Mouse (Mus musculus) c-Kit-positive CD71-negative TER-119-negative erythroid progenitor cells, embryonic 14.5 days (primary cell): ENCODE measurements around the gene Pkn3.
A peak's percentile ranks its signal among the peaks of the same experiment; 100 is the strongest.
"Not testable (repeated sequence)": the region's sequence is repeated elsewhere in the genome, so short reads cannot be mapped to it uniquely, and the experiment has no call there.

Experiments
- DNase-seq: peaks from one replicate; pipeline ENCODE4 v3.0.0-alpha.2; 2013; ENCODE audit warnings: low read depth

The Pkn3 gene

GRCm38 (mm10) chr2:30077502-30078348, at the start of gene Pkn3:
Gene Pkn3, plus strand, starts transcription at chr2:30077684.
- peak; percentile 79 for DNase-seq

DNA sequence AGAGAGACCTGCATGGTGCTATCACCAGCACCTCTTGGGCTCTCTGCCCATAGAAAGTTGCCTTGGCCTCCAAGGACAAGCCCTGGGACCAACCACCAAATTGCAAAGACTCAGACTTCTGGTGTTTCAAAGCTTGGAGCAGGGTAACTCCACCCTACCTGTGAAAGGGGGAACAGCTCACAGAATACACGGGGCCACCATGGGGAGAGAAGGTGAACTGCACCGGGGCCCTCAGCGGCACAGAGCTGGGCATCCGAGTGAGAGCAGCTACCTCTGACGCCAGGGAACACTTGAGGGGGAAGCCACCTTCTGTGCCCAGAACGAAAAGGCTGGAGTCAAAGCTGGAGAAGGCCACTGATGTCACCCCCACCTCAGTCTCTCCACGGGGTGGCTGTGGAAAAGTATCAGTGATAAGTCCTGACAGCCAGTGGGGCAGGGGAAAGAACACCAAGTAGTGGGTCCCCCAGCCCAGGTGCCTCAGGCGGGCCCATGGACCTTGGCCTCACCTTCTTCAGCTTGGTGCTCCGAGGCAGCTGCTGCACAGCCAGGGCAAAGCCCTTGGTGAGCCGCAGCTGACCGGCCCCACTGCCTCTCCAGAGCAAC, 45.1 kb upstream of the Pkn3 start:
- no peak for DNase-seq

- no peak for DNase-seq
These were observed 44.5 kb upstream of the Pkn3 start for GRCm38 (mm10) chr2:30032957-30033356.

DNA sequence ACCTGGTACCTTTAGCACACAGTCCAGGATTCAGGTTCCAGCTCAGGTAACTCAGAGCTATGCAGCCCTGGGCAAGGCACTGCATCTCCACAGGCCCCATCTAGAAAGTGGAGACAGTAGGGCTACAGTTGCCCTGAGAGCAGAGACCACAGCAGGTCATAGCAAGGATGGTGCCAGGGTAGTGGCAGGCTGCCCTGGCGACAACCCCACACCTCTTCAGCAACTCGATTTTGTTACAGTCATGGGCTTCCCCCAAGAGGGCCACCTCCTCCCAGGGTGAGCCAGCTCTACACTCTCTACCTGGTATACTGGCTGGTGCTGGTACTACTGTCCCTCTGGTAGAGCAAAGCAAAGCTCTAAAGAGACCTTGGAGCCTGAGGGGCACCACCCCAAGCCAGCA, 39.7 kb upstream of the Pkn3 start:
- no peak for DNase-seq

DNA sequence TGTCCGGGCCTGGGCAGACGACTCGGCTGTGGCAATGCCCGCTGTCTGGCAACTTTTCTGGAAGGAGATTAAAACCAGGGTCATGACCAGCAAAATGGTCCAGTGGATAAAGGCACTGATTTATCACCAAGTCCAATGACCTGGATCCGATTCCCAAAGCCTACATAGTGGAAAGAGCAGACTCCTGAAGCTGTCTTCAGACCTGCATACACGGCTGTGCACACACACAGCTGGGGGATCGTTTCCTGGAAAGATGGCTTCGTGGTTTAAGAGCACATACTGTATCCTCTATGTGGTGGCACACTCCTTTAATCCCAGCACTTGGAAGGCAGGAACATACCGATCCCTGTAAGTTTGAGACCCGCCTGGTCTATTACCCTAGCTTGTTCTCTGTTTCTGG, 39.1 kb upstream of the Pkn3 start:
- DNase-seq: no peak

- no peak for DNase-seq
These were observed 37.8 kb upstream of the Pkn3 start for GRCm38 (mm10) chr2:30039687-30040086.

DNA sequence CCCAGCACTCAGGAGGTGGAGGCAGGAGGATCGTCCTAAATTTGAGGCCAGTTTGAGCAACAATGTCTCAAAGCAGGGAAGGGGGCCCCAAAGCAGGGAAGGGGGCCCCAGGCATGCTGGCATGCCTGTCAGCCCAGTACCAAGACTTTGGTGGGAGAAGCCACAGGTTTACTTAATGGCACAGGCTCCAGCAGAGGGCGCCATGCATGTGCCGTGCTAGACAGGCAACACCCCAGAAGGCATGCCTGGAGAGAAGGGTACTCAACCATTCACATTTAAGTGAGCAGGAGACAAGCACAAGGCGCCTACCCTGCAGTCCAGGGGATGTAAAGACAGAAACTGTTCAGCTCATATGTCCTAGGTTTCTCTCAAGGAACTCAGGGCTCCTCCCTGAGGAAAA, 35.0 kb upstream of the Pkn3 start:
- peak; percentile 81 for DNase-seq

GRCm38 (mm10) chr2:30044550-30044949, 32.9 kb upstream of the Pkn3 start:
- DNase-seq: no peak

GRCm38 (mm10) chr2:30047127-30047526, 30.4 kb upstream of the Pkn3 start:
- no peak for DNase-seq

DNA sequence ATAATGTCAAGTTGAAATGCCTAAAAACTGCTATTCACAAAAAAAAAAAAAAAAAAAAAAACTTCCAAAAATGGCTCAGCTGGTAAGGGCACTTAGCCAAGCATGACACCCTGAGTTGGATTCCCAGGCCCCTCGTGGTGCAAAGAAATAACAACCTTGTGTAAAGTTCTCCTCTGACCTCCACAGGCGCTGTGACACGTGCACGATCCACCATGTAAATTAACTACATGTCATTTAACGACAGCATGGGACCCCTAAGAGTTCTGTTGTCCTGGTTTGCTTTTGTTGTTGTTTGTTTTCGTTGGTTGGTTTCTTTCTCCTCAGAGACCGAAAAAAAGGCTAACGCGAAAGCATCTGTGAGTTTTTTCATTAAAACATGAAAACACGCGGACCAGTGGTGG, 29.4 kb upstream of the Pkn3 start:
- no peak for DNase-seq

DNA sequence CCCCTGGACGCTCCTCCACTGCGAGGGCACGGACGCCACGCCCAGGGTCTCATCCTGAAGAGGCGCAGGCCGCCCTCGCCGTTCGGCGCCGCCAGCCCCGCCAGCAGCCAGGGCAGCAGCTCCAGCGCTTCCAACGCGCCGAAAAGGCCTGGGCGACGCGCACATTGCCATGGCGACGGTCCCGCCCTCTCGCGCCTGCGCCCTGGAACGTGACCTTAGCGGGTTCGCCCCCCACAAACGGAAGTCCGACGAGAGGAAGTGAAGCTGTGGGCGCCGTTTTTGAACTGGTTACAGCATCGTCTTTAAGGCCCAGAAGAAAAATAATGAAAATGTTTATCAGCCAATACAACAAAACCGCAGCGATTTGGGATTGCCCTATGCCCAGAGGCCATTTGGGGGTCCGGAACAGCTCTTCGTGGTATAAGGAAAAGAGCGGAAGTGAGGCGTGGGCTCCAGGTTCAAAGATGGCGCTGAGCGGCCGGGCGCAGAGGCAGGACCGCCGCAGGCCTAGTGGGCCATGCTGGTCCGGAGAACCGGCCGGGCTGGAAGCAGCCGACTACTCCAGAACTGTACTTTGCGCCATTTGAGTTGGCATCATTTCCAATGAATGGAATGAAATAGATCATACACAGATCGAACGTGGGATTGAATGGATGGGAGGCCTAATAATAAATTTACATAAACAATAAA, 28.6 kb upstream of the Pkn3 start, which contains the start of gene Wdr34:
TSS of gene Wdr34 (minus strand) at position 183 of the 690 bp plus-strand sequence.
- peak; percentile 97 for DNase-seq

- DNase-seq: no peak
These were observed 27.7 kb upstream of the Pkn3 start for GRCm38 (mm10) chr2:30049831-30050230.

DNA sequence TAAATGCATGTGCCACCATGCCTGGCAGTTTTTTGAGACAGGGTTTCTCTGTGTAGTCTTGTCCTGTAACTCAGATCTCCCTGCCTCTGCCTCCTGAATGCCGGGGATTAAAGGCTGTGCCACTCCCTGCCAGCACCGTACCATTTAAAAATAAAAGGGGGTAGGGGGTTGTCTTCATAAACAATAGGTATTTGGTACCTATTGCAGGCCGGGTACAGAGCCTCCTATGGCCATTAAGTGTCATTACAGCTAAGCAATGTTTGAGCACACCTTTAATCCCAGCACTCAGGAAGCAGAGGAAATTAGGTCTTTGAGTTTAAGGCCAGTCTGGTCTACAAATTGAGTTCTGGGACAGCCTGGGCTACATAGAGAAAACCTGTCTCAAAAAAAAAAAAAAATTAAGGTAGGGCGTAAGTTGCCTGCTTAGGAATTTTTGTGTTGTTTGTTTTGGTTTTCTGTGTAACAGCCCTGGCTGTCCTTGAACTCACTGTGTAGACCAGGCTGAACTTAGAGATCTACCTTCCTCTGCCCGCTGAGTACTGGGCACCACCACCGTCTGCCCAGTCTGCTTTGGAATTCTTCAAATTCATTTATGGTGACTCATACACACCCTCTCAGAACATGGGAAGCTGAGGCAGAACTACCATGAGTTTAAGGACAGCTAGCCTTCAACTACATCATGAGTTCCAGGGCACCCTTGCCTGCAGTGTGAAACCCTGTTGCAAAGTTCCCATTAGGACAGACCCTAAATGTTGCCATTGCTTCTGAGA, 25.3 kb upstream of the Pkn3 start:
- DNase-seq: no peak

DNA sequence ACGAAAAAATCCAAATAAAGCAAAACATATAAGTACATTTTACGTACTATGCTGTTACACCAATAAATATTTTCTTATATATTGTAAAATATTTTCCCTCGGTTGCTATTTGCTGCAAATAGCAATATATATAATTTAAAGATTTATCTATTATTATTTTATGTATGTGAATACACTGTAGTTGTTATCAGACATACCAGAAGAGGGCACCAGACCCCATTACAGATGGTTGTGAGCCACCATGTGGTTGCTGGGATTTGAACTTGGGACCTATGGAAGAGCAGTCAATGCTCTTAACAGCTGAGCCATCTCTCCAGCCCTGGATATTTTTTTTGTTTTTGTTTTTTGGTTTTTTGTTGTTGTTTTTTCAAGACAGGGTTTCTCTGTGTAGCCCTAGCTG, 22.2 kb upstream of the Pkn3 start:
- not testable (repeated sequence) for DNase-seq

GRCm38 (mm10) chr2:30056736-30057135, 20.7 kb upstream of the Pkn3 start:
- DNase-seq: no peak

DNA sequence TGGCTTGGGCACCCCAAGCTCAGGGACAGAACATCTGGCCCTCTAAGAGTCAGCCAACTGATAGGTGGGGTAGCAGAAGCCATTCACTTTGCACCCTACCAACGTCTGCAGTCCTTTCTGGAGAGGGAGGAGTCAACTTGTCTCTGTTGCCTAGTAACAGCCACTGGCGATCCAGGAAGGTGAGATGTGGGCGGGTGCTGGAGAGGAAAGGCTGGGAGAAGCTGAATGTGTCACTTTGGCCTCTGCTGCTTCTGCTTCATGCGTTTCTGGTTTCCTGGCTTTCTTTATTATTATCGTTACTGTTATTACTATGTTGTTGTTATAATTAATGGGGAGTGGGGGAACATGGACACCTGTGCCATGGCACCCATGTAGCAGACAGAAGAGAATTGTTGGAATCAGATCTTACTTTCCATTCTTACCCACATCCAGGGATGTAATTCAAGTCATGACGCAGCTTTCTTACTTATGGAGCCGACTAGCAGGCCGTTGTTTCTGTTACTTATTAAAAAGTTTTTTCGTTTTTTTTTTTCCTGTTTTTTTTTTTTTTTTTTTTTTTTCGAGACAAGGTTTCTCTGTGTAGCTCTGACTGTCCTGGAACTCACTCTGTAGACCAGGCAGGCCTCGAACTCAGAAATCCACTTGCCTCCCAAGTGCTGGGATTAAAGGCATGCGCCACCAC, 20.1 kb upstream of the Pkn3 start, which contains the start of gene Set:
TSS of gene Set (plus strand) at position 156 of the 682 bp plus-strand sequence.
- no peak for DNase-seq

DNA sequence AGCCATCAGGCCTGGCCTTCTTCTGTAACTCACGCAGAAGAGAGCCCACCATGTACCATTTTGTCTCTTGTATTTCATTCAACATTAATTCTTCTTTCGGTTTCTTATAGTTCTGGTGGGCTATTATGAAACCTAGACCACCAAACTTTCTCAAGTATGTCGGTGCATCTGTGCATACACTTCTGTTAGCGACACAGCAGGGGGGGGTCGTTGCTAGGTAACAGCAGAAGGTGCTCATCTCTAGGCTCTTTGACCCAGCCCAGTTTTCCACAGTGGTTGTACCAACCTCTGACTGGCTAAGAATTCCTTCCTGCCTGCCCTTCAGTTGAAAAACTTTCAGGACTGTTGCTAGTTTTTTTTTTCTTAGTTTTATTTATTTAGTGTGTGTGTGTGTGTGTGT, 19.1 kb upstream of the Pkn3 start:
- DNase-seq: no peak

DNA sequence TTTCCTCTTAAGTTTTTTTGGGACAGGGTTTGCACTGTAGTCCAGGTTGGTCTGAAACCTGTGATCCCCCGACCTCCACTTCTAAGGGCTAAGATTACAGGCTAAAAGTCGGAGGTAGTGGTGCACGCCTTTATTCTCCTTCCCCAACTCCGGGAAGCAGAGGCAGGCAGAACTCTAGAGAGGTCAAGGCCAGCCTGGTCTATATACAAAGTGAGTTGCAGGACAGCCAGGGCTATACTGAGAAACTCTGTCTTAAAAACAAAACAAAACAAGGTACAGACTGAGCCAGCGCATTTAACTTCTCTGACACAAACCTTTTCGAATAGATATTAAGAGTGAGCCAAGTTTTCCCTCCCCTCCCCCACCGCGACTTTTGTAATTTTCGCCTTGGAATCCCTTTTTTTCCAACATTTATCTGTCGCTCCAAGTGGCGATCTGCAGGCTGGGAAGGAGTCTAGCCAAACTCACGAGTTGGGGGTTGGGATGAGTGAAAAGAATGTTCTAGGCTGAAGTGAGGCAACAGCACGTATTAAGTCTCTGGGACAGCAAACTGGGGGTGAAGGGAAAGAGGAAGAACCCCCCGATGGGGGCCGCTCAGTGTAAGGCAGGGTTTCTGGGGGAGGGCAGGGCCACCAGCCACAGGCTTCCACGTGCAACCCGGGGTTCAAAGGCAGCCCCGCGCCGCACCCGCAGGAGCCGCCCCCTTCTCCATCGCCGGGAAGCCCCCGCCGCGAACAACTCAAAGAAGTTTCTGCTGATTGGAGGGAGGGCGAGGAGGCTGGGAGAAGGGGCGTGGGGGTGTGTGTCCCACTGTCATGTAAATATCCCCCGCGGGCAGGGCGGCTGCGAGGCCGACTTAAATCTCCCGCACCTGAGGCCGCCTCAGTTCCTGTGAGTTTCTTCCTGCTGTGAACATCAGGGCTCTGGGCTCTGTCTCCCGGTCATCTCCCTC, 16.0 kb upstream of the Pkn3 start:
- DNase-seq: no peak

GRCm38 (mm10) chr2:30062249-30063093, 15.0 kb upstream of the Pkn3 start:
- no peak for DNase-seq
